Mouse (Mus musculus) layer of hippocampus, adult 18-20 months (tissue): ENCODE data around the gene Slc35b4. TPM values are rescaled to one million over a fixed set of nuclear protein-coding genes. Genes with fewer than 3 reads are reported as not detected.
A peak's percentile ranks its signal among the peaks of the same experiment; 100 is the strongest.

Experiments
- DNase-seq, 2 experiments: peaks; one replicate each; pipeline ENCODE4 v3.0.0; 2022; ENCODE audit warnings: low spot score in 2 of 2
- long read RNA-seq: library from polyadenylated mRNA; stranded (forward); transcript quantifications from one replicate; pipeline ENCODE4 v2.0.0, GENCODE M21; 2021
- total RNA-seq, 2 experiments: library from RNA; stranded (reverse); gene quantifications; 2 replicates each; pipeline ENCODE4 v1.2.3; 2021

Slc35b4 gene
- total RNA-seq: 10 to 100 TPM; 60.3 to 61.8 TPM
- long read RNA-seq, full-length matches to known transcripts: 87 of 105 reads
- long read RNA-seq, partial matches to known transcripts: 5 of 105 reads
- long read RNA-seq, other reads (novel, unspliced or antisense): 13 of 105 reads

GRCm38 (mm10) chr6:34176864-34177247, at the start of gene Slc35b4:
Gene Slc35b4, minus strand, starts transcription at chr6:34177111.
- DNase-seq: peak; percentile 94 to 97

- DNase-seq: no peak
These were observed 48.2 kb upstream of the Slc35b4 start for GRCm38 (mm10) chr6:34225004-34225599.

GRCm38 (mm10) chr6:34216450-34217319, 39.8 kb upstream of the Slc35b4 start:
- DNase-seq: no peak

GRCm38 (mm10) chr6:34205754-34206153, 28.8 kb upstream of the Slc35b4 start:
- DNase-seq: no peak

GRCm38 (mm10) chr6:34204971-34205572, 28.2 kb upstream of the Slc35b4 start:
- peak in 1 of 2 experiments; percentile 58 for DNase-seq

- DNase-seq: no peak
These were observed 26.6 kb upstream of the Slc35b4 start for GRCm38 (mm10) chr6:34203503-34203902.

- DNase-seq: no peak
These were observed 18.1 kb upstream of the Slc35b4 start for GRCm38 (mm10) chr6:34194981-34195380.

- DNase-seq: peak; percentile 50 to 70
These were observed 17.0 kb upstream of the Slc35b4 start for GRCm38 (mm10) chr6:34193708-34194475.

GRCm38 (mm10) chr6:34191401-34191800, 14.5 kb upstream of the Slc35b4 start:
- DNase-seq: no peak

GRCm38 (mm10) chr6:34189494-34189893, 12.6 kb upstream of the Slc35b4 start:
- no peak for DNase-seq

- DNase-seq: no peak
These were observed 11.2 kb upstream of the Slc35b4 start for GRCm38 (mm10) chr6:34187986-34188599.

- DNase-seq: no peak
These were observed 10.5 kb upstream of the Slc35b4 start for GRCm38 (mm10) chr6:34187273-34187863.

GRCm38 (mm10) chr6:34183326-34183725, 6.4 kb upstream of the Slc35b4 start:
- no peak for DNase-seq

GRCm38 (mm10) chr6:34181961-34182360, 5.0 kb upstream of the Slc35b4 start:
- DNase-seq: no peak

- DNase-seq: no peak
These were observed 3.0 kb upstream of the Slc35b4 start for GRCm38 (mm10) chr6:34179911-34180310.

- DNase-seq: no peak
These were observed 2.1 kb upstream of the Slc35b4 start for GRCm38 (mm10) chr6:34179007-34179406.

- DNase-seq: no peak
These were observed 624 bp downstream of the Slc35b4 start for GRCm38 (mm10) chr6:34176111-34176863.

- no peak for DNase-seq
These were observed 2.2 kb downstream of the Slc35b4 start for GRCm38 (mm10) chr6:34174715-34175114.

- DNase-seq: no peak
These were observed 3.7 kb downstream of the Slc35b4 start for GRCm38 (mm10) chr6:34173251-34173650.
